Mouse (Mus musculus) heart, embryonic 13.5 days (tissue): ENCODE data around the gene Ficd. TPM values are rescaled to one million over a fixed set of nuclear protein-coding genes. Genes with fewer than 3 reads are reported as not detected.

Experiments used
- ATAC-seq: fragments of 200-750 bp; cut with Nextera tagmentation; 2 replicates; pipeline ENCODE4 v1.8.0; 2017; ENCODE audit warnings: moderate TSS enrichment; ENCODE audit not compliant: insufficient number of reproducible peaks, low FRiP score, low TSS enrichment; ENCODE audit errors: extremely low read depth
- H3K27ac ChIP-seq: fragments of 300-500 bp; sonication (generic); replicated peaks from 2 replicates; pipeline ENCODE4 v1.5.1; 2015; ENCODE audit warnings: moderate library complexity, mild to moderate bottlenecking, inconsistent platforms
- H3K27me3 ChIP-seq: fragments of 300-500 bp; sonication (generic); replicated peaks from 2 replicates; pipeline ENCODE4 v1.6.1; 2015; ENCODE audit warnings: mild to moderate bottlenecking, inconsistent platforms
- H3K36me3 ChIP-seq: fragments of 300-500 bp; sonication (generic); 2 replicates; pipeline ENCODE4 v1.6.1; 2015; ENCODE audit warnings: mild to moderate bottlenecking, inconsistent platforms
- H3K4me1 ChIP-seq: fragments of 300-500 bp; sonication (generic); 2 replicates; pipeline ENCODE4 v1.6.1; 2015; ENCODE audit warnings: inconsistent platforms
- H3K4me2 ChIP-seq: fragments of 300-500 bp; sonication (generic); 2 replicates; pipeline ENCODE4 v1.6.1; 2015; ENCODE audit warnings: inconsistent platforms, mild to moderate bottlenecking, moderate library complexity
- H3K4me3 ChIP-seq: fragments of 300-500 bp; sonication (generic); 2 replicates; pipeline ENCODE4 v1.5.1; 2015; ENCODE audit warnings: moderate library complexity, mild to moderate bottlenecking, inconsistent platforms
- H3K9ac ChIP-seq: fragments of 300-500 bp; sonication (generic); 2 replicates; pipeline ENCODE4 v1.6.1; 2015; ENCODE audit warnings: inconsistent platforms, mild to moderate bottlenecking, moderate library complexity
- H3K9me3 ChIP-seq: fragments of 300-500 bp; sonication (generic); 2 replicates; pipeline ENCODE4 v1.6.1; 2016; ENCODE audit warnings: inconsistent platforms
- WGBS: fragments of 180-500 bp; shearing (Covaris S2); methylation state at CpG from one replicate; pipeline ENCODE4 v1.1.7; 2015; ENCODE audit warnings: mixed read lengths; 5-methylcytosine and 5-hydroxymethylcytosine counted together
- polyA plus RNA-seq: library from polyadenylated mRNA; unstranded; fragments of >200 nt; fragmentation: Nextera tagmentation; extraction: Ambion mirVana; gene quantifications from 2 replicates; pipeline ENCODE4 v1.2.1, GENCODE M21; 2015

Ficd gene
- 5.0 TPM in 2 replicates for polyA plus RNA-seq

DNA sequence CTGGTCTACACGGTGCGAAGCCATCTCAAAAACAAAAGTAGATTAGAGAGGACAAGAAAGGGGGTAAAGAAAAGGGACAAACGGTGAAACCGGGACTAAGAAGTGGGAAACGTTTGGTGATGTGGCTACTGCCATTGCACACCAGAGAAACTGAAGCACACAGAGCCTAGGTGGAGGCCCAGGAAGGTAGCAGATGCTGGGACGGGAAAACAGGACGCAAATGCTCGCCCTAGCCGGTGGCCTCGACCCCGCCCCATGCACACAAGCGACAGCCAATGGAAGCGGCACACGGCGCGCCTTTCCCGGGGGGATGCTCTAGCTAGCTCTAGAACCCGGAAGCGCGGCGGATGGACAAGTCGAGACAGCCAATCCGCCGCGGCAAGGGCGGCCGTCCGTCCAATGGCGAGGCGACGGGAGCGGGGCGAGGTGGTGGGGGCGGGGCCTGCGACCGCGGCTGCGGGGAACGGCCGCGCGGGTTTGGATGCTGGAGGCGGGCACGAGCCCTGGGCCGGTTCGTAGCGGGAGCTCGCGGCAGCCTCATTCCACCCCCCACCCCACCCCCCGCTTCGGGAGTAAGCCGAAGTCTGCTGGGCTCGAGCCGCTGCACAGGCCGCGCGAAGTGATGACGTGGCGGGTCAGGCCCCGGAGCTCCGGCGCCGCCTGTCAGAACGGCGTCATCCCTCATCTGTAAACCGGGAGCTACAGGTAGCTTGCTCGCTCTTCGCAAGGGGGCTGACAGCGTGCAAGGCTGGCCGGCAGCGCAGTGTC lies at the start of gene Ficd:
Gene Ficd, plus strand, starts transcription at position 459 of the 768 bp plus-strand sequence.
- Histone ChIP-seq H3K9ac (peak within 1 kb of the TSS; percentile 80), H3K36me3 (peaks cover 30% of the 10 kb centered on the region), H3K9me3 (no peaks in the 10 kb centered on the region), H3K27ac (peak within 1 kb of the TSS; percentile 92), H3K4me2 (peak within 1 kb of the TSS; percentile 80), H3K27me3 (no peaks in the 10 kb centered on the region), H3K4me1 (peaks cover 18% of the 10 kb centered on the region), H3K4me3 (peak within 1 kb of the TSS; percentile 68)
- WGBS = under 1% methylated on average over 70 of the region's 71 CpGs
- ATAC-seq = peak; percentile 94

DNA sequence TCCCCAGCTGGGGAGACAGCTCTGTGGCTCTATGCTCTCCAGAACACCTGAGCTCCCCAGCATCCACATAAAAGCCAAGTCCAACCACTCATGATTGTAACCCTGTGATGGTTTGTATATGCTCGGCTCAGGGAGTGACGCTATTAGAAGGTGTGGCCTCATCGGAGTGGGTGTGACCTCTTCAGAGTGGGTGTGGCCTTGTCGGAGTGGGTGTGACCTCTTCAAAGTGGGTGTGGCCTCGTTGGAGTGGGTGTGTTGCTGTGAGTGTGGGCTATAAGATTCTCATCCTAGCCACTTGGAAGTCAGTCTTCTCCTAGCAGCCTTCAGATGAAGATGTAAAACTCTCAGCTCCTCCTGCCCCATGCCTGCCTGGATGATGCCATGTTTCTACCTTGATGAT lies 48.1 kb upstream of the Ficd start:
- ATAC-seq = no peak
- H3K27me3 ChIP-seq = no peaks in the 10 kb centered on the region; the same call in 1 of the 2 replicates
- H3K4me2 ChIP-seq = no peak overlapping the region
- H3K27ac ChIP-seq = no peak overlapping the region
- H3K4me1 ChIP-seq = no peaks in the 10 kb centered on the region
- no peaks in the 10 kb centered on the region for H3K9me3 ChIP-seq
- WGBS = 60% methylated on average over 5 of the region's 5 CpGs
- no peaks in the 10 kb centered on the region for H3K36me3 ChIP-seq
- no peak overlapping the region for H3K4me3 ChIP-seq
- no peak overlapping the region for H3K9ac ChIP-seq

- Histone ChIP-seq H3K4me1 (no peaks in the 10 kb centered on the region), H3K4me2 (no peak overlapping the region), H3K9me3 (no peaks in the 10 kb centered on the region; the same call in 1 of the 2 replicates), H3K27me3 (no peaks in the 10 kb centered on the region; the same call in none of the 2 replicates), H3K4me3 (no peak overlapping the region), H3K9ac (no peak overlapping the region), H3K27ac (no peak overlapping the region), H3K36me3 (no peaks in the 10 kb centered on the region)
- no peak for ATAC-seq
- WGBS = 76% methylated on average over 15 of the region's 15 CpGs
Measured at GRCm38 (mm10) chr5:113690069-113690548, 45.5 kb upstream of the Ficd start.

DNA sequence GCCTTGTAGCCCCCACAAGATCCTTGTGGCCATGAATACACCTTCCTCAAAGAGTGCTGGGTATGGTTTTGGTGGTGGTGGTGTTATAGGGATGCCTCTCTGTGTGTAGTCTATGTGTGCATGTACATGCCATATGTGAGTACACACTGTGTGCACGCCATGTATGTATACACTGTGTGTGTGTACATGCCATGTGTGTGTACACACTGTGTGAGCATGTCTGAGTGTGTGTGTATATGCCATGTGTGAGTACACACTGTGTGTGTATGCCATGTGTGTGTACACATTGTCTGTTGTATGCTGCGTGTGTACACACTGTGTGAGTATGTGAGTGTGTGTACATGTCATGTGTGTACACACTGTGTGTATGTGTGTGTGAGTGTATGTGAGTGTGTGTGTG lies 44.7 kb upstream of the Ficd start:
- WGBS = 88% methylated on average over 2 of the region's 2 CpGs
- Histone ChIP-seq H3K27ac (no peak overlapping the region), H3K4me3 (no peak overlapping the region)

DNA sequence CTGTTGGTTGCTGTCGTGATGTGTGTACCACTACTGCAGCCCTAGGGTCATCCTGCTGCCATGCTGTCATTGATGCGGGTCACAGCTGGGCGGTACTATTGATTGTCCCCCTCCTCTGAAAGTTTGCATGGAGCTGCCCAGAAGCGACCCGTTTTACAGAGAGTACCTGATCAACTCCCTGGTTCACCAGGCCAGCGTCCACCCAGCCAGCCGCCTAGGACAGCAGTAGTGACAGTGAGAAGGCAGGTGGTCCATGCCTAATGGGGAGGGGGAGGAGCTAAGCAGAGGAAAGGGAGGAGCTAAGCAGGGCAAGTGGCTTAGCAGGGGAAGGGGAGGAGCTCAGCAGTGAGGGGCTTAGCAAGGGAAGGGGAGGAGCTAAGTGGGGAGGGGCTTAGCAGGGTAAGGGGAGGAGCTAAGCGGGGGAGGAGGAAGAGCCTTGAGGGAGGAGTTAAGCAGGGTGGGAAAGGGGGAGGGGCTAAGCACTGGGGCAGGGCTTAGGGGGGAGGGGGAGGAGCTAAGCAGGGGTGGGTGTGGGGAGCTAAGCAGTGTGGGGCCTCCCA lies 42.3 kb upstream of the Ficd start:
- WGBS = 79% methylated on average over 8 of the region's 8 CpGs
- no peak overlapping the region for H3K9ac ChIP-seq

More for the DNA sequence above, 44.7 kb upstream of the Ficd start:
- no peak for ATAC-seq
- Histone ChIP-seq H3K27me3 (no peaks in the 10 kb centered on the region; the same call in none of the 2 replicates), H3K36me3 (no peaks in the 10 kb centered on the region), H3K9ac (no peak overlapping the region), H3K9me3 (no peaks in the 10 kb centered on the region; the same call in 1 of the 2 replicates), H3K4me2 (no peak overlapping the region), H3K4me1 (no peaks in the 10 kb centered on the region)

DNA sequence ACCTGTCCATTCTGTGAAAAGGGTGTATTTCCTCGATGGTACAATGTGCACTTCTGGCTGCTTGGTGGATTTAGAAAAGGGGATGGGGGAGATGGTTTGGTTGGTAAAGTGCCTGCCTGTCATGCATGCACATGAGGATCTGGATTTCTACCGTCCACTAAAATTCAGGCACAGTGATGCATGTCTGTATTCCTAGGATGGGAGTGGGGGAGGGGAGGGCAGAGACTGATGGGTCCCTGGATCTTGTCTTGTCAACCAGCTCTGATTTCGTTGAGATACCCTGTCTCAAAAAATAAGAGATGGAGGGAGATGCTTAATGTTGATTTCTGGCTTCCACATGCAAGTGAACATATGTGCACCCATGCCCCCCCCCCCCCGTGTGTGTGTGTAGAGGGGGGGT lies 41.6 kb upstream of the Ficd start:
- Histone ChIP-seq H3K4me3 (no peak overlapping the region), H3K36me3 (no peaks in the 10 kb centered on the region), H3K4me2 (no peak overlapping the region), H3K9me3 (no peaks in the 10 kb centered on the region; the same call in 1 of the 2 replicates), H3K9ac (no peak overlapping the region), H3K4me1 (no peaks in the 10 kb centered on the region), H3K27ac (no peak overlapping the region), H3K27me3 (peaks cover 7% of the 10 kb centered on the region)
- WGBS = 52% methylated on average over 4 of the region's 4 CpGs
- ATAC-seq = no peak

More for the DNA sequence above, 42.3 kb upstream of the Ficd start:
- Histone ChIP-seq H3K27me3 (peaks cover 7% of the 10 kb centered on the region), H3K27ac (no peak overlapping the region), H3K4me1 (no peaks in the 10 kb centered on the region), H3K4me2 (no peak overlapping the region), H3K4me3 (no peak overlapping the region), H3K36me3 (no peaks in the 10 kb centered on the region), H3K9me3 (no peaks in the 10 kb centered on the region; the same call in 1 of the 2 replicates)
- no peak for ATAC-seq

DNA sequence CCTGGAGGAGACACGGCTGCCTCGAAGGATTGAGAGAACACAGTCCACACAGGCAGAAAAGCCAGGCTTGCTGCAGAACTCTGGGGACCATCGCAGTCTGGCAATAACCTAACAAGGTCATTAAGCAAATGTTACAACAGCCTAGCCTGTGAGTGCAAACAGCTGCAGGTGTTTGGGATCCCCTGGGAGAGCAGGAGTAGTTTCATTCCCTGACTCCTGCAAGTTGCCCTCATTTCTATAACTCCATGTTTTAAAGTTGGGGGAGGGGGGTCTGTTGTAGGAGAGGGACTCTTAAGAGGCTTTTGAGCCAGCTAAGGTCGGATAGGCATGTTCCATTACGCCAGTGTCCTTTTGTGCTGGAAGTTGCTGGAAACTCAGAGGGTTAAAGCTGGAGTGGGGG lies 41.2 kb upstream of the Ficd start:
- H3K9ac ChIP-seq = no peak overlapping the region
- no peak overlapping the region for H3K27ac ChIP-seq
- no peaks in the 10 kb centered on the region for H3K36me3 ChIP-seq
- H3K4me2 ChIP-seq = no peak overlapping the region
- no peak overlapping the region for H3K4me3 ChIP-seq
- peaks cover 7% of the 10 kb centered on the region for H3K27me3 ChIP-seq
- no peak for ATAC-seq
- 44% methylated on average over 5 of the region's 5 CpGs for WGBS
- H3K4me1 ChIP-seq = no peaks in the 10 kb centered on the region
- no peaks in the 10 kb centered on the region; the same call in 1 of the 2 replicates for H3K9me3 ChIP-seq

GRCm38 (mm10) chr5:113700388-113701023 lies 35.1 kb upstream of the Ficd start:
- H3K4me3 ChIP-seq = no peak overlapping the region
- WGBS = 70% methylated on average over 19 of the region's 19 CpGs
- peaks cover 21% of the 10 kb centered on the region for H3K27me3 ChIP-seq
- no peaks in the 10 kb centered on the region for H3K36me3 ChIP-seq
- no peak overlapping the region for H3K4me2 ChIP-seq
- no peaks in the 10 kb centered on the region for H3K4me1 ChIP-seq
- no peak overlapping the region for H3K27ac ChIP-seq
- ATAC-seq = no peak
- no peak overlapping the region for H3K9ac ChIP-seq
- no peaks in the 10 kb centered on the region for H3K9me3 ChIP-seq

DNA sequence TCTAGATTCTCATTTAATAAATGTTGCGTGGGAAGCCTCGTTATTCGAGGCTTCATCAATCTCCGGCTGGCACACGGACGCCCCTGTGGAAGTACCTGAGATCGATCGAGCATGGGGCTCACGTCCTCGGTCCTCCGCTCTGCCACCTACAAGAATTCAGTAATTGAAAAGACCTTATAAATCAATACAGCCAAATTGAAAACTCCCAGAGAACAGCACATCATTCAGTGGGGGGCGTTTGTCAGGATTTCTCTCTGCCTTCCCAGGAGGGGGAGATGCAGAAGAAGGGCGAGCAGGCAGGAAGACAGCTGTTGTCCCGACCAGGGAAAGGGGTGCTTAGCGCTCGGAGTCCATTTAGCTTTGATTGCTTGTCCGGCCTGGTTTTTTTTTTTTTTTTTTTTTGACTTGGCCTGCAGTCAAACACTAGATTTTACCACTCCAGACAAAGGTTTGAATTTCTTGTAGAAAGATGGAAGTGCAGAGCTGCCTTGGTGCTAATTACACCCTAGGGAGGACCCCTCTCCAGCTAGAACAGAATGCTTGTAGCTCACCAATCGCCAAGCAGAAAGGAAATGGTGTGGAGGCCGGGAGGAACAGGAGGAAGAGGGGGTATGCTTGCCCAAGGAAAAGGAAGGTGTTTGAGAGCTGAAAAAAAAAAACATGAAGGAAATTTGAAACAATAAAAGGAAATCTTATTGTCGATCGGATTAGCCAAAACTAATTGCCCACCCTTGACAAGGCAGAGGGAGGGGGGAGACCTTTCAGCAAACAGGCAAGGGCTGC lies 31.6 kb upstream of the Ficd start:
- no peaks in the 10 kb centered on the region for H3K9me3 ChIP-seq
- peaks cover 20% of the 10 kb centered on the region for H3K27me3 ChIP-seq
- no peak for ATAC-seq
- WGBS = 50% methylated on average over 21 of the region's 21 CpGs
- H3K4me2 ChIP-seq = no peak overlapping the region
- H3K4me1 ChIP-seq = no peaks in the 10 kb centered on the region
- no peak overlapping the region for H3K4me3 ChIP-seq
- H3K9ac ChIP-seq = no peak overlapping the region
- H3K36me3 ChIP-seq = no peaks in the 10 kb centered on the region
- no peak overlapping the region for H3K27ac ChIP-seq

GRCm38 (mm10) chr5:113712861-113713260 lies 22.7 kb upstream of the Ficd start:
- H3K9me3 ChIP-seq = no peaks in the 10 kb centered on the region
- H3K27ac ChIP-seq = no peak overlapping the region
- ATAC-seq = no peak
- H3K4me3 ChIP-seq = no peak overlapping the region
- no peaks in the 10 kb centered on the region for H3K4me1 ChIP-seq
- peaks cover 14% of the 10 kb centered on the region; the same call in 1 of the 2 replicates for H3K27me3 ChIP-seq
- WGBS = 56% methylated on average over 2 of the region's 2 CpGs
- no peak overlapping the region for H3K4me2 ChIP-seq
- no peak overlapping the region for H3K9ac ChIP-seq
- H3K36me3 ChIP-seq = no peaks in the 10 kb centered on the region
